Comparison of ENCODE assay signal across 25 mouse cellular contexts in the genomic region with DNA sequence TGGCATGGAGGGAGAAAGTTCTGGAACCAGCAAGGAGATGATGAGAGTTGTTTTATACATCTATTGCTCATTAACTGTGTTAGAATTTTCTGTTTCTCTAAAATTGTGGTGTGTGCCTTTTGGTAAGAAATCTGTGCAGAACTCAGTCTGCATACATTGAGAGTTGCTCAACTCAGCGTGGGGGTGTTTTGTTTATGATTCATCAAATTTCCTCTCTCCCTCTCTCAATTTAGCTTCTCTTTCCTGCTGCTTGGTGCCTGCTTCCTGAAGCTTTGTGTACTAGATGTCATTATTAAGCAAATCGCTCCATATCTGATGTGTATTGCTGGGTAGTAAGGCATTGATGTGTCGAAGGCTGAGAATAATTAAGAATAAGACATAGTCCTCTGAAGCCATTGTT.
DNase-seq lines count a peak whose midpoint lies in the region; TF ChIP-seq lines count a peak whose summit lies in the region.
"Had no signal": no experiment of that assay in that cellular context is flagged by ENCODE, and none has a peak within 500 bp of the region (broad histone marks: within the 10 kb centered on the region; RNA-seq: fewer than 3 reads in every experiment).

No protein-coding gene starts in this region.

- peak; percentile 30 for DNase-seq in heart, adult 11 months
- no peak for DNase-seq in heart, adult 8-10 months (ENCODE audit: low spot score)
- DNase-seq in right cerebral cortex, adult 18-20 months: peak; percentile 49
- no peak for DNase-seq in right cerebral cortex, postnatal 10 days (ENCODE audit: low spot score in 2 of 2)
- no peak for DNase-seq in thymus, postnatal 36 days
- DNase-seq in gastrocnemius, adult 18-20 months (ENCODE audit: low spot score): no peak
- DNase-seq: adrenal gland, adult 8-10 months; gastrocnemius, postnatal 10 days; heart, adult 2 months; heart, postnatal 36 days; kidney, adult 11 months; kidney, postnatal 36 days; lung, adult 18-20 months; lung, postnatal 14 days; thymus, adult 2 months had no signal

- H3K27ac ChIP-seq in embryonic fibroblast, embryonic 13.5 days (ENCODE audit: insufficient read depth, low read length): peak overlapping the region; percentile 50
- H3K27ac ChIP-seq: forebrain, embryonic 15.5 days; heart, adult 2 months; heart, embryonic 15.5 days; hindbrain, embryonic 13.5 days; kidney, embryonic 15.5 days; limb, embryonic 13.5 days; liver, embryonic 12.5 days; midbrain, embryonic 15.5 days; neural tube, embryonic 12.5 days; stomach, embryonic 15.5 days had no signal

- peaks cover 3% of the 10 kb centered on the region; the same call in 1 of the 2 replicates for H3K4me1 ChIP-seq in embryonic fibroblast, embryonic 13.5 days (ENCODE audit: control insufficient read depth, insufficient read depth, low read length)
- H3K4me1 ChIP-seq: hindbrain, embryonic 13.5 days; kidney, embryonic 15.5 days; liver, embryonic 12.5 days; midbrain, embryonic 15.5 days; neural tube, embryonic 12.5 days; stomach, embryonic 15.5 days had no signal

- no peak for TF ChIP-seq CTCF in embryonic fibroblast, embryonic 13.5 days (IDR thresholded peaks at IDR 0.05; ENCODE audit: borderline replicate concordance, insufficient read depth, low read length)

- TF ChIP-seq POLR2A in embryonic fibroblast, embryonic 13.5 days (IDR thresholded peaks at IDR 0.05; ENCODE audit: low read depth, low read length): no peak

- H3K4me3 ChIP-seq in embryonic fibroblast, embryonic 13.5 days (ENCODE audit: insufficient read depth, low read length): no peak overlapping the region
- H3K4me3 ChIP-seq: forebrain, embryonic 15.5 days; heart, adult 2 months; heart, embryonic 15.5 days; hindbrain, embryonic 13.5 days; kidney, embryonic 15.5 days; limb, embryonic 13.5 days; liver, embryonic 12.5 days; midbrain, embryonic 15.5 days; neural tube, embryonic 12.5 days; stomach, embryonic 15.5 days had no signal

Comparison
In these comparisons a context has a peak if more than half of its experiments do, and no peak if none do; other contexts are left out.
1. DNase-seq: peak in heart, adult 11 months (single experiment) and right cerebral cortex, adult 18-20 months (single experiment); none in heart, adult 8-10 months (single experiment), right cerebral cortex, postnatal 10 days (0 of 2), thymus, postnatal 36 days (0 of 2) and gastrocnemius, adult 18-20 months (single experiment).